Mouse (Mus musculus): Measurements from ENCODE around the gene Tgm1. TPM values are rescaled to one million over a fixed set of nuclear protein-coding genes. Genes with fewer than 3 reads are reported as not detected.

Gene Tgm1
- polyA plus RNA-seq, 1 experiment from 2014 or later: 79.0 TPM

- Histone ChIP-seq H3K9me3 (ENCODE audit: control insufficient read depth, low read length) (no peaks in the 10 kb centered on the region), H3K36me3 (ENCODE audit: control insufficient read depth, insufficient read depth, low read length) (no peaks in the 10 kb centered on the region), H3K4me1 (replicated peaks; ENCODE audit: control insufficient read depth, insufficient read depth) (no peaks in the 10 kb centered on the region), H3K27ac (replicated peaks) (no peak overlapping the region), H3K27me3 (ENCODE audit: control insufficient read depth, insufficient read depth, low read length) (no peaks in the 10 kb centered on the region), H3K4me3 (ENCODE audit: low read depth, low read length) (no peak overlapping the region), H3K9ac (ENCODE audit: low read length) (no peak overlapping the region), H3K4me2 (replicated peaks; ENCODE audit: low read depth) (no peak overlapping the region)
- WGBS: 72% methylated on average over 7 of the region's 7 CpGs
- DNase-seq (ENCODE audit: low spot score) (no peak), ATAC-seq (ENCODE audit: low FRiP score, low TSS enrichment) (no peak)
- TF ChIP-seq EP300 (optimal IDR thresholded peaks at IDR 0.05) (no peak), CTCF (IDR thresholded peaks at IDR 0.05; ENCODE audit: low read depth) (no peak)
Observed at GRCm38 (mm10) chr14:55730531-55731032, 16.9 kb upstream of the Tgm1 start.

GRCm38 (mm10) chr14:55730116-55730515 lies 16.4 kb upstream of the Tgm1 start:
- no peaks in the 10 kb centered on the region for H3K36me3 ChIP-seq (ENCODE audit: control insufficient read depth, insufficient read depth, low read length)
- H3K9me3 ChIP-seq (ENCODE audit: control insufficient read depth, low read length): no peaks in the 10 kb centered on the region
- ATAC-seq (ENCODE audit: low FRiP score, low TSS enrichment) (no peak), DNase-seq (ENCODE audit: low spot score) (no peak)
- no peaks in the 10 kb centered on the region for H3K27me3 ChIP-seq (ENCODE audit: control insufficient read depth, insufficient read depth, low read length)
- no peak overlapping the region for H3K4me3 ChIP-seq (ENCODE audit: low read depth, low read length)
- no peak overlapping the region for H3K4me2 ChIP-seq (replicated peaks; ENCODE audit: low read depth)
- 69% methylated on average over 7 of the region's 7 CpGs for WGBS
- TF ChIP-seq CTCF (IDR thresholded peaks at IDR 0.05; ENCODE audit: low read depth): no peak
- no peak for TF ChIP-seq EP300 (optimal IDR thresholded peaks at IDR 0.05)
- H3K27ac ChIP-seq (replicated peaks): no peak overlapping the region
- H3K9ac ChIP-seq (ENCODE audit: low read length): no peak overlapping the region
- no peaks in the 10 kb centered on the region for H3K4me1 ChIP-seq (replicated peaks; ENCODE audit: control insufficient read depth, insufficient read depth)

GRCm38 (mm10) chr14:55727889-55728685 lies 14.4 kb upstream of the Tgm1 start:
- no peak overlapping the region for H3K9ac ChIP-seq (ENCODE audit: low read length)
- ATAC-seq (ENCODE audit: low FRiP score, low TSS enrichment): peak; percentile 24; the same call in 1 of the 2 replicates
- no peaks in the 10 kb centered on the region for H3K9me3 ChIP-seq (ENCODE audit: control insufficient read depth, low read length)

GRCm38 (mm10) chr14:55726261-55726660 lies 12.5 kb upstream of the Tgm1 start:
- no peak for ATAC-seq (ENCODE audit: low FRiP score, low TSS enrichment)

More at GRCm38 (mm10) chr14:55727889-55728685, 14.4 kb upstream of the Tgm1 start:
- 50% methylated on average over 8 of the region's 8 CpGs for WGBS
- TF ChIP-seq EP300 (optimal IDR thresholded peaks at IDR 0.05) (no peak), CTCF (IDR thresholded peaks at IDR 0.05; ENCODE audit: low read depth) (no peak)
- Histone ChIP-seq H3K27ac (replicated peaks) (no peak overlapping the region), H3K4me2 (replicated peaks; ENCODE audit: low read depth) (no peak overlapping the region), H3K4me1 (replicated peaks; ENCODE audit: control insufficient read depth, insufficient read depth) (no peaks in the 10 kb centered on the region), H3K36me3 (ENCODE audit: control insufficient read depth, insufficient read depth, low read length) (no peaks in the 10 kb centered on the region), H3K4me3 (ENCODE audit: low read depth, low read length) (no peak overlapping the region), H3K27me3 (ENCODE audit: control insufficient read depth, insufficient read depth, low read length) (no peaks in the 10 kb centered on the region)
- no peak for DNase-seq (ENCODE audit: low spot score)

GRCm38 (mm10) chr14:55724411-55724871 lies 10.7 kb upstream of the Tgm1 start:
- 0 out of 2 replicates have a peak overlapping the region, but pooled peaks have one; percentile 24 for H3K27ac ChIP-seq (replicated peaks)
- no peaks in the 10 kb centered on the region for H3K27me3 ChIP-seq (ENCODE audit: control insufficient read depth, insufficient read depth, low read length)
- 37% methylated on average over 8 of the region's 8 CpGs for WGBS
- no peaks in the 10 kb centered on the region for H3K4me1 ChIP-seq (replicated peaks; ENCODE audit: control insufficient read depth, insufficient read depth)
- no peak overlapping the region for H3K9ac ChIP-seq (ENCODE audit: low read length)
- DNase-seq (ENCODE audit: low spot score): peak; percentile 57
- H3K4me3 ChIP-seq (ENCODE audit: low read depth, low read length): no peak overlapping the region
- H3K4me2 ChIP-seq (replicated peaks; ENCODE audit: low read depth): no peak overlapping the region
- peak; percentile 13; the same call in 1 of the 2 replicates for ATAC-seq (ENCODE audit: low FRiP score, low TSS enrichment)
- TF ChIP-seq EP300 (optimal IDR thresholded peaks at IDR 0.05) (no peak), CTCF (IDR thresholded peaks at IDR 0.05; ENCODE audit: low read depth) (no peak)
- no peaks in the 10 kb centered on the region for H3K9me3 ChIP-seq (ENCODE audit: control insufficient read depth, low read length)
- H3K36me3 ChIP-seq (ENCODE audit: control insufficient read depth, insufficient read depth, low read length): no peaks in the 10 kb centered on the region

More at GRCm38 (mm10) chr14:55726261-55726660, 12.5 kb upstream of the Tgm1 start:
- no peak overlapping the region for H3K27ac ChIP-seq (replicated peaks)
- no peak overlapping the region for H3K9ac ChIP-seq (ENCODE audit: low read length)
- no peaks in the 10 kb centered on the region for H3K27me3 ChIP-seq (ENCODE audit: control insufficient read depth, insufficient read depth, low read length)
- H3K4me3 ChIP-seq (ENCODE audit: low read depth, low read length): no peak overlapping the region
- no peak for DNase-seq (ENCODE audit: low spot score)
- no peaks in the 10 kb centered on the region for H3K9me3 ChIP-seq (ENCODE audit: control insufficient read depth, low read length)
- TF ChIP-seq CTCF (IDR thresholded peaks at IDR 0.05; ENCODE audit: low read depth): no peak
- TF ChIP-seq EP300 (optimal IDR thresholded peaks at IDR 0.05): no peak
- H3K4me1 ChIP-seq (replicated peaks; ENCODE audit: control insufficient read depth, insufficient read depth): no peaks in the 10 kb centered on the region
- no peak overlapping the region for H3K4me2 ChIP-seq (replicated peaks; ENCODE audit: low read depth)
- no peaks in the 10 kb centered on the region for H3K36me3 ChIP-seq (ENCODE audit: control insufficient read depth, insufficient read depth, low read length)

- Histone ChIP-seq H3K9me3 (ENCODE audit: control insufficient read depth, low read length) (no peaks in the 10 kb centered on the region), H3K27ac (replicated peaks) (no peak overlapping the region), H3K4me2 (replicated peaks; ENCODE audit: low read depth) (no peak overlapping the region), H3K4me1 (replicated peaks; ENCODE audit: control insufficient read depth, insufficient read depth) (no peaks in the 10 kb centered on the region), H3K36me3 (ENCODE audit: control insufficient read depth, insufficient read depth, low read length) (peaks cover 7% of the 10 kb centered on the region; the same call in 1 of the 2 replicates), H3K4me3 (ENCODE audit: low read depth, low read length) (no peak overlapping the region), H3K27me3 (ENCODE audit: control insufficient read depth, insufficient read depth, low read length) (no peaks in the 10 kb centered on the region), H3K9ac (ENCODE audit: low read length) (no peak overlapping the region)
- 92% methylated on average over 7 of the region's 7 CpGs for WGBS
- no peak for ATAC-seq (ENCODE audit: low FRiP score, low TSS enrichment)
- no peak for TF ChIP-seq CTCF (IDR thresholded peaks at IDR 0.05; ENCODE audit: low read depth)
- TF ChIP-seq EP300 (optimal IDR thresholded peaks at IDR 0.05): no peak
- no peak for DNase-seq (ENCODE audit: low spot score)
Observed at GRCm38 (mm10) chr14:55723433-55723832, 9.7 kb upstream of the Tgm1 start.
